Mouse (Mus musculus) lung, adult 2 months (tissue): ENCODE measurements at regions not wholly inside any gene's neighbourhood (a gene's known extent, or its start where the extent isn't known, plus 50 kb on each side); places are given as distances from the start of the nearest gene placed in this dataset.

Source experiments
- DNase-seq: peaks from one replicate; pipeline ENCODE4 v3.0.0; 2022
- H3K4me1 ChIP-seq: fragments of 200-500 bp; 2 replicates; pipeline ENCODE4 v1.6.1; 2011; ENCODE audit warnings: low read length; ENCODE audit not compliant: control insufficient read depth, insufficient read depth
- H3K4me3 ChIP-seq: fragments of 200-500 bp; replicated peaks from 2 replicates; pipeline ENCODE3; 2011; ENCODE audit warnings: low read depth, mild to moderate bottlenecking, control low read depth, low read length; ENCODE audit errors: extremely low read depth
- CTCF ChIP-seq: fragments of 200-500 bp; IDR thresholded peaks from 2 replicates; pipeline ENCODE4 v1.5.1; 2011; ENCODE audit warnings: mild to moderate bottlenecking, low read length, control low read depth; ENCODE audit not compliant: insufficient read depth
- POLR2A ChIP-seq: fragments of 200-500 bp; IDR thresholded peaks from 2 replicates; pipeline ENCODE4 v1.6.1; 2011; ENCODE audit warnings: low read depth, mild to moderate bottlenecking, control low read depth, low read length, borderline replicate concordance; ENCODE audit errors: extremely low read depth
- WGBS: fragments of 180-500 bp; shearing (Covaris S2); methylation state at CpG from one replicate; pipeline ENCODE4 v1.1.7; 2018; 5-methylcytosine and 5-hydroxymethylcytosine counted together

GRCm38 (mm10) chr1:161575171-161575570, 80.7 kb downstream of the Tnfsf18 start:
- TF ChIP-seq POLR2A (no peak), CTCF (no peak)
- no peak for DNase-seq
- Histone ChIP-seq H3K4me1 (no peaks in the 10 kb centered on the region; the same call in 1 of the 2 replicates), H3K4me3 (no peak overlapping the region)
- 81% methylated on average over 5 of the region's 5 CpGs for WGBS

GRCm38 (mm10) chr1:161570762-161571161, 76.3 kb downstream of the Tnfsf18 start:
- no peak overlapping the region for H3K4me3 ChIP-seq
- DNase-seq, result no peak
- no peaks in the 10 kb centered on the region for H3K4me1 ChIP-seq
- WGBS, result 60% methylated on average over 3 of the region's 3 CpGs
- TF ChIP-seq CTCF (no peak), POLR2A (no peak)

- TF ChIP-seq POLR2A (no peak), CTCF (no peak)
- Histone ChIP-seq H3K4me1 (no peaks in the 10 kb centered on the region), H3K4me3 (no peak overlapping the region)
- DNase-seq, result no peak
Observed at GRCm38 (mm10) chr1:161567826-161568225, 73.4 kb downstream of the Tnfsf18 start.

- Histone ChIP-seq H3K4me1 (no peaks in the 10 kb centered on the region), H3K4me3 (no peak overlapping the region)
- 42% methylated on average over 3 of the region's 3 CpGs for WGBS
- TF ChIP-seq CTCF (no peak), POLR2A (no peak)
- DNase-seq, result no peak
Observed at GRCm38 (mm10) chr1:161560368-161560767, 65.9 kb downstream of the Tnfsf18 start.
